Mouse (Mus musculus): ENCODE measurements around the gene Sipa1l3.

Sipa1l3 gene

DNA sequence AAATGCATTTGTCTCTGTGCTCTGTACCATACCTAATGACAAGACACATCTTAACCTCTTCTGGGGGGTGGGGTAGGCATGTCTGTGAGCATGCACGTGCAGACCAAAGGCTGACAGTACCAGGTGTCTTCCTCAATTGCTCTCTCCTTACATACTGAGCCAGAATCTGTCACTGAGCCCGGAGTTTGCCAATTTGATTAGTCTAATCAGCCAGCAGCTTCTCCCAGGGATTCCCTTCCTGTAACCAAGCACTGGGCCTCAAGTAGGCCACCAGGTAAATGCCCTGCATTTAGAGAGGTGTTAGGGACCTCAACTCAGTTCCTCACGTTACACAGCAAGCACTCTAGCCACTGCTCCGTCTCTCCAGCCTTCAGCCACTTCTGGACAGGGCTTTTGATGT lies 38.3 kb downstream of the Sipa1l3 start:
- no peak for DNase-seq (ENCODE audit: low spot score)

DNA sequence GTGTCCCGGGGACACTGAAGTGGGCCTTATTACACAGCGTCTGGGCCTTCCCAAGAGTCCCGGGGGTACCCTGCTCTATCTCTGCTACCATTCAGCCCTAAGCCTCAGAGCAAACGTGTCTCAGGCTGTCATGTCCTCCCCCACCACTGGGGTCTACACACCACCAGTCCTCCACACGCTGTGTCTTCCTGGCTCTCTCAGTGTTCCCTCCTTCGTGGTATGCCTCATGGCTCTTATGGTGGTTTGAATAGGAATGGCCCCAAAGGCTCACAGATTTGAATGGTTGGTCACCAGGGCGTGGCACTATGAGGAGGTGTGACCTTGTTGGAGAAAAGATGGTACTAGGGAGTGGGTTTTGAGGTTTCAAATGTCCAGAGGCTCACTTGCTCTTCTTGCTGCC lies 43.4 kb downstream of the Sipa1l3 start:
- no peak for DNase-seq (ENCODE audit: low spot score)

- DNase-seq (ENCODE audit: low spot score), result no peak
These were observed 47.1 kb downstream of the Sipa1l3 start for GRCm38 (mm10) chr7:29471309-29471708.

- no peak for DNase-seq (ENCODE audit: low spot score)
These were observed 48.7 kb downstream of the Sipa1l3 start for GRCm38 (mm10) chr7:29469602-29470344.

GRCm38 (mm10) chr7:29468593-29468992 lies 49.8 kb downstream of the Sipa1l3 start:
- DNase-seq (ENCODE audit: low spot score), result no peak

DNA sequence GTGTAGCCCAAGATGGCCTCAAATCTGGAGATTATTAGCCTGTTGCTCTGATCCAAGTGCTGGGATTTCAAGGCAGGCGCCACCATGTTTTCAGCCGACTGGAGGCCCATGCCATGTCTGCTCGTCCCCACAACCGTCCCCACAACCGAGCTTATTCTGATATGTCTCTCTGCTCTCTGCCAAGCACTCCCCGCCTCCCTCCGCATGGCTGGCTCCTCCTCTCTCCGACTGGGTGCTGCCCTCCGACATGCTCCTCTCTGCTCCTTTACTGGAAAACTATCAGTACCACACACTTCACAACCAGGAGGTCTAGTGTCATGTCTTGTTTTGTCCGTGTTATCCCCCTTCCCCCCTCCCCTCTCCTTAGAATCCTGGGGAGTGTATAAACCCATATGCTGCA lies 51.9 kb downstream of the Sipa1l3 start:
- DNase-seq (ENCODE audit: low spot score), result no peak

DNA sequence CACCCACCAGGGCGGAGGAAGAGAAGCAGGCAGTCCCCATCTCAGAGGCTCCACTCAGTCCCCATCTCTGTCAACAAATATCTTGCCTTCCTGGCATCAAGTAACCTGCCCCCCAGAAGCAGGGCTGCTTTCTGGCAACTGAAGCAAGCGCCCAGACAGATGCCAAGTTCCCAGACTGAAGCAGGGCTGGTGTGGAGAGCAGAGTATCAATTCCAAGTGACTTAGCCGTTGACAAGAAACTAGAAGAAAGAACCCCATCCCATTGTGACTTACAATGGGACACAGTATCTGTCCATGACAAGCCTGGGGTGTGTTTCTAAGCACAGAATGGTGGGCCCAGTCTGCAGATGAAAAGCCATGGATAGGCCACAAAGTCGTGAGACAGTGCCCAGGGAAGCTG lies 52.7 kb downstream of the Sipa1l3 start:
- no peak for DNase-seq (ENCODE audit: low spot score)

GRCm38 (mm10) chr7:29462820-29463219 lies 55.6 kb downstream of the Sipa1l3 start:
- no peak for DNase-seq (ENCODE audit: low spot score)

DNA sequence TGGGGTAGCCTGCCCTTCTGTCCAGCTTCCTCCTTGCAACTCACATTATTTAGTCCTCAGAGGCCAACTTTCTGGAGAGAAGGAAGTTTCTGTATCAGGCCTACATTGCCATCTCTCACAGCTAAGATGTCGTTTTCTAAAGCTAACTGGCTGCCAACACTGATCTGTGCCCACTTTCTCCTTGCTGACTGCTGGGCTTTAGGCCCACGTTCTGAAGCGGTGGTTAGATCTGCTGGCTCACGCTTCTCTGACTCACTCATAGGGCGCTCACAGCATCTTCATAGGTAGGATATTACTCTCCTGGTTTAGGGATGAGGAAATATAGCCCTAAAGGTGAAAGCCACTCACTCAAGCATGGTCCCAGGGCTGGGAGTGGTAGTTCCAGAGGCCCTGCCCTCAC lies 56.3 kb downstream of the Sipa1l3 start:
- DNase-seq (ENCODE audit: low spot score), result no peak

- no peak for DNase-seq (ENCODE audit: low spot score)
These were observed 56.9 kb downstream of the Sipa1l3 start for GRCm38 (mm10) chr7:29461557-29461956.

- DNase-seq (ENCODE audit: low spot score), result no peak
These were observed 59.3 kb downstream of the Sipa1l3 start for GRCm38 (mm10) chr7:29458889-29459740.

DNA sequence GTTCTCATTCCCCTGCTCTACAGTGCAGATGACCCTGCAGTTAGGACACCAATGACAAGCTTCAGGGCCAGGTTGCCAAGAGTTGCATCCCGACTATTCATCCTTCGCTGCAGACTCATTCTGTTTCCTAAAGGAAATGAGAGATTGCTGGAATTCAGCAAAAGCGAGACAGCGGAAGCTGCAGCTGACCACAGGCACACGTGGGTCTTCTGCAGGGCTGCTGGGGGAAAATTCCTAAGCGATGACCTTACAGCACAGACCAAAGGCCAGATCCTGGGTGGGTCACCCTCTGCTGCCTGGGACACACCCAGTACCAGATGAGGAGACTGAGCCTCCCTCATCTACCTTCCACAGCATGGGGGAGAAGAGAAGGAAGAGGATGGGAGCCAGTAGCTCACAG lies 60.7 kb downstream of the Sipa1l3 start:
- no peak for DNase-seq (ENCODE audit: low spot score)

DNA sequence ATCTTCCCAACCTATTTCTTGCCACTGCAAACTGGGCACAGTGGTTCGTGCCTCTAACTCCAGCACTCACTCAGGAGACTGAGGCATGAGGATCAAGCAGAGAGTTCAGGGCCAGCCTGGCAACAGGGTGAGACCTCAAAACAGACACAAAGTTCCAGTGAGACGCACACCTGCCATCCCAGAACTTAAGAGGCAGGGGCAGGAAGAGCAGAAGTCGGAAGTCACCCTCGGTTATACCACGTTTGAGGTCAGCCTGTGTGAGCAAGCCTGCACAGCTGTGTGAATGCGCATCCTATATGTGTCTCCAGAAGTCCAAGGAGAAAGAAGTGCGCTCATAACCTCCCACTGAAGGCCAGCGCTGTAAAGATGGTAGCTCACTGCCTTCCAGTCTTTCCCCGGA lies 61.7 kb downstream of the Sipa1l3 start:
- DNase-seq (ENCODE audit: low spot score), result no peak

DNA sequence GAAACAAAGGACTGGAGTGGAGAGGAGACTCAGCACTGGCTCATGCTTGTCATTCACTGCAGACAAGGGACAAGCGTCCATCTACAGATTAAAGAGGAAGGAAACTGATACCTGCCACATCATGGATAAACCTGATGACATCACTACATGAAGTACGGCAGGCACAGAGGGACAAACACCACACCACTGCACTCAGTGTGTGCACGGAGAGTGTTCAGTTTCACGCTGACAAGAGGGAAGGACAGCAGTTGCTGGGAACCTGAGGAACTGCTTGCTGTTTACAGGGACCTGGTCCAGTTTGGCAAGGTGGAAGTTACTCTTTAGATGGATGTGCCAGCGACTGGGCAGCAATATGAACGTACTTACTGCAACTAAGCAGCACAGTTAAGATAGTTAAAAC lies 62.9 kb downstream of the Sipa1l3 start:
- no peak for DNase-seq (ENCODE audit: low spot score)

GRCm38 (mm10) chr7:29454965-29455364 lies 63.5 kb downstream of the Sipa1l3 start:
- no peak for DNase-seq (ENCODE audit: low spot score)

DNA sequence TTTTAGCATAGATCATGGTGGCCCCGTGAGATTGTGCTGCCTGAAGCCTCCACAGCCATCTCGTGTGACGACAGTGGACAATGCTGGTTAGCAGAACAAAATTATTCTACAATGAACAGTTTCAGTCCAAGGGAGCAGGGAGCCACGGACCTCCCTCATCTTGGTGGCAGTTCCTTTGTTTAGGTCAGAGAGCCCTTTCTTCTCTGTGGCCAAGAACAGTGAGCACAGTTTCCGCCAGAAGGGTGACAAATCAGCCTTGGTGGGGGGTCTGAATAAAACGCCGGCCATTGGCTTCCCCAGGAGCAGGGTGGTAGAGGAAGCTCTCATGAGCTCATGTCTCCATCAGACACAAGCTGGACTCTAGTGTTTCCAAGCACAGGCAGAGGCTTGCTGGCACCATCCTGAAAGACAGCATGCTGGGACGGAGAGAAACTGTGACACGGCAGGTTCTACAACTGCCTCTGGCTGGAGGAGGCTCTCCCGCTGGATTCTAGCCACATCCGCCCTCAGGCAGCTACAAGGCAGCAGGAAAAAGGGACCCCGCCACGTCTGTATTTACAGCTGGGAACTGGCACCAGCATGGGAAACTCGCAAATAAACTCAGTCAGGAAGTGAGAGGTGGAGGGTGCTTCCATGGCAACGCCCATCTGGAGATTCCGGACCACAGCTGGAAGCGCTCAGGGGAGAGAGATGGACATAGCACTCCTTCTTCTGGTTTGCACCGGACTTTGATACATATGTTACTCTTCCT lies 65.3 kb downstream of the Sipa1l3 start:
- DNase-seq (ENCODE audit: low spot score), result peak; percentile 56

- DNase-seq (ENCODE audit: low spot score), result peak; percentile 84
These were observed 66.1 kb downstream of the Sipa1l3 start for GRCm38 (mm10) chr7:29452381-29452780.

- DNase-seq (ENCODE audit: low spot score), result no peak
These were observed 68.3 kb downstream of the Sipa1l3 start for GRCm38 (mm10) chr7:29450175-29450574.

- no peak for DNase-seq (ENCODE audit: low spot score)
These were observed 69.6 kb downstream of the Sipa1l3 start for GRCm38 (mm10) chr7:29448830-29449229.

GRCm38 (mm10) chr7:29447147-29447829 lies 71.2 kb downstream of the Sipa1l3 start:
- DNase-seq (ENCODE audit: low spot score), result no peak

- no peak for DNase-seq (ENCODE audit: low spot score)
These were observed 72.3 kb downstream of the Sipa1l3 start for GRCm38 (mm10) chr7:29446156-29446555.

- no peak for DNase-seq (ENCODE audit: low spot score)
These were observed 73.9 kb downstream of the Sipa1l3 start for GRCm38 (mm10) chr7:29444527-29444926.

Measured in retina, embryonic 14.5 days (tissue).